Mouse (Mus musculus): ENCODE data around the gene Vsig10. TPM values are rescaled to one million over a fixed set of nuclear protein-coding genes. Genes with fewer than 3 reads are reported as not detected.
A peak's percentile ranks its signal among the peaks of the same experiment; 100 is the strongest.
"Not testable (repeated sequence)": the region's sequence is repeated elsewhere in the genome, so short reads cannot be mapped to it uniquely, and the experiment has no call there.

Gene Vsig10
- polyA plus RNA-seq, 1 experiment from 2014 or later, result 7.1 TPM

GRCm38 (mm10) chr5:117285266-117285665 lies 33.6 kb upstream of the Vsig10 start:
- peaks cover 32% of the 10 kb centered on the region for H3K4me1 ChIP-seq
- no peaks in the 10 kb centered on the region for H3K27me3 ChIP-seq
- H3K4me3 ChIP-seq, result no peak overlapping the region; the same call in 1 of the 2 replicates
- ATAC-seq (ENCODE audit: insufficient number of reproducible peaks, insufficient read depth, low FRiP score, low TSS enrichment, low read depth), result no peak
- H3K4me2 ChIP-seq, result peak overlapping the region; percentile 73; the same call in 1 of the 2 replicates
- WGBS, result 48% methylated on average over 3 of the region's 4 CpGs
- no peak overlapping the region for H3K9ac ChIP-seq
- H3K36me3 ChIP-seq, result peaks cover 46% of the 10 kb centered on the region
- no peaks in the 10 kb centered on the region for H3K9me3 ChIP-seq
- no peak overlapping the region; the same call in 1 of the 2 replicates for H3K27ac ChIP-seq

- peaks cover 32% of the 10 kb centered on the region for H3K4me1 ChIP-seq
- no peaks in the 10 kb centered on the region for H3K27me3 ChIP-seq
- 0 out of 2 replicates have a peak overlapping the region, but pooled peaks have one; percentile 84 for H3K27ac ChIP-seq
- ATAC-seq (ENCODE audit: insufficient number of reproducible peaks, insufficient read depth, low FRiP score, low TSS enrichment, low read depth), result no peak
- H3K9me3 ChIP-seq, result no peaks in the 10 kb centered on the region; the same call in 1 of the 2 replicates
- peaks cover 41% of the 10 kb centered on the region for H3K36me3 ChIP-seq
- peak overlapping the region; percentile 83 for H3K4me3 ChIP-seq
- peak overlapping the region; percentile 86 for H3K9ac ChIP-seq
- 36% methylated on average over 3 of the region's 3 CpGs for WGBS
- peak overlapping the region; percentile 73 for H3K4me2 ChIP-seq
Measured at GRCm38 (mm10) chr5:117286286-117286685, 32.6 kb upstream of the Vsig10 start.

GRCm38 (mm10) chr5:117286831-117287822 lies 31.8 kb upstream of the Vsig10 start, which contains the start of gene Pebp1:
Gene Pebp1, minus strand, starts transcription at chr5:117287625.
- Histone ChIP-seq H3K4me1 (peaks cover 32% of the 10 kb centered on the region), H3K4me3 (peak within 1 kb of the TSS; percentile 83), H3K36me3 (peaks cover 32% of the 10 kb centered on the region), H3K27me3 (no peaks in the 10 kb centered on the region), H3K4me2 (peak within 1 kb of the TSS; percentile 73), H3K9ac (peak within 1 kb of the TSS; percentile 86), H3K27ac (peak within 1 kb of the TSS; percentile 84), H3K9me3 (no peaks in the 10 kb centered on the region; the same call in 1 of the 2 replicates)
- WGBS, result under 1% methylated on average over 77 of the region's 77 CpGs
- ATAC-seq (ENCODE audit: insufficient number of reproducible peaks, insufficient read depth, low FRiP score, low TSS enrichment, low read depth), result peak; percentile 84

- H3K27ac ChIP-seq, result no peak overlapping the region
- H3K4me1 ChIP-seq, result peaks cover 27% of the 10 kb centered on the region
- no peaks in the 10 kb centered on the region; the same call in 1 of the 2 replicates for H3K9me3 ChIP-seq
- H3K9ac ChIP-seq, result no peak overlapping the region
- peaks cover 11% of the 10 kb centered on the region for H3K36me3 ChIP-seq
- no peaks in the 10 kb centered on the region for H3K27me3 ChIP-seq
- no peak overlapping the region for H3K4me3 ChIP-seq
- no peak overlapping the region for H3K4me2 ChIP-seq
- no peak for ATAC-seq (ENCODE audit: insufficient number of reproducible peaks, insufficient read depth, low FRiP score, low TSS enrichment, low read depth)
Measured at GRCm38 (mm10) chr5:117289646-117290045, 29.2 kb upstream of the Vsig10 start.

GRCm38 (mm10) chr5:117290081-117290480 lies 28.8 kb upstream of the Vsig10 start:
- H3K27ac ChIP-seq, result no peak overlapping the region
- 91% methylated on average over 2 of the region's 2 CpGs for whole genome bisulfite sequencing

GRCm38 (mm10) chr5:117291312-117291711 lies 27.6 kb upstream of the Vsig10 start:
- Histone ChIP-seq H3K4me3 (no peak overlapping the region), H3K27ac (no peak overlapping the region), H3K9me3 (no peaks in the 10 kb centered on the region; the same call in 1 of the 2 replicates), H3K4me2 (no peak overlapping the region), H3K27me3 (no peaks in the 10 kb centered on the region), H3K36me3 (no peaks in the 10 kb centered on the region), H3K4me1 (peaks cover 11% of the 10 kb centered on the region), H3K9ac (no peak overlapping the region)
- ATAC-seq (ENCODE audit: insufficient number of reproducible peaks, insufficient read depth, low FRiP score, low TSS enrichment, low read depth), result no peak
- 83% methylated on average over 3 of the region's 3 CpGs for WGBS

More at GRCm38 (mm10) chr5:117290081-117290480, 28.8 kb upstream of the Vsig10 start:
- no peak overlapping the region for H3K4me2 ChIP-seq
- no peak overlapping the region for H3K9ac ChIP-seq
- H3K36me3 ChIP-seq, result peaks cover 7% of the 10 kb centered on the region
- no peak for ATAC-seq (ENCODE audit: insufficient number of reproducible peaks, insufficient read depth, low FRiP score, low TSS enrichment, low read depth)
- no peaks in the 10 kb centered on the region for H3K27me3 ChIP-seq
- peaks cover 23% of the 10 kb centered on the region for H3K4me1 ChIP-seq
- no peak overlapping the region for H3K4me3 ChIP-seq
- H3K9me3 ChIP-seq, result no peaks in the 10 kb centered on the region; the same call in 1 of the 2 replicates

- 78% methylated on average over 6 of the region's 6 CpGs for WGBS
- no peaks in the 10 kb centered on the region for H3K27me3 ChIP-seq
Measured at GRCm38 (mm10) chr5:117292547-117292946, 26.3 kb upstream of the Vsig10 start.

GRCm38 (mm10) chr5:117293776-117294175 lies 25.1 kb upstream of the Vsig10 start:
- H3K27ac ChIP-seq; H3K4me1 ChIP-seq; H3K27me3 ChIP-seq; H3K9me3 ChIP-seq; H3K4me2 ChIP-seq; H3K4me3 ChIP-seq; ATAC-seq (ENCODE audit: insufficient number of reproducible peaks, insufficient read depth, low FRiP score, low TSS enrichment, low read depth); H3K9ac ChIP-seq; H3K36me3 ChIP-seq: not testable (repeated sequence)
- WGBS, result 85% methylated on average over 3 of the region's 3 CpGs

More at GRCm38 (mm10) chr5:117292547-117292946, 26.3 kb upstream of the Vsig10 start:
- H3K27ac ChIP-seq, result no peak overlapping the region
- ATAC-seq (ENCODE audit: insufficient number of reproducible peaks, insufficient read depth, low FRiP score, low TSS enrichment, low read depth), result no peak
- H3K36me3 ChIP-seq, result no peaks in the 10 kb centered on the region
- H3K4me3 ChIP-seq, result no peak overlapping the region
- peaks cover 9% of the 10 kb centered on the region for H3K4me1 ChIP-seq
- H3K9me3 ChIP-seq, result no peaks in the 10 kb centered on the region; the same call in 1 of the 2 replicates
- H3K9ac ChIP-seq, result no peak overlapping the region
- H3K4me2 ChIP-seq, result no peak overlapping the region

GRCm38 (mm10) chr5:117295011-117295410 lies 23.9 kb upstream of the Vsig10 start:
- H3K4me2 ChIP-seq, result no peak overlapping the region
- no peak overlapping the region for H3K27ac ChIP-seq
- H3K4me1 ChIP-seq, result no peaks in the 10 kb centered on the region
- no peak overlapping the region for H3K4me3 ChIP-seq
- H3K27me3 ChIP-seq, result no peaks in the 10 kb centered on the region
- 89% methylated on average over 8 of the region's 8 CpGs for WGBS
- no peaks in the 10 kb centered on the region for H3K36me3 ChIP-seq
- no peak overlapping the region for H3K9ac ChIP-seq
- ATAC-seq (ENCODE audit: insufficient number of reproducible peaks, insufficient read depth, low FRiP score, low TSS enrichment, low read depth), result no peak
- H3K9me3 ChIP-seq, result no peaks in the 10 kb centered on the region; the same call in 1 of the 2 replicates

- Histone ChIP-seq H3K4me3 (no peak overlapping the region), H3K27me3 (no peaks in the 10 kb centered on the region), H3K4me1 (no peaks in the 10 kb centered on the region), H3K9ac (no peak overlapping the region), H3K4me2 (no peak overlapping the region), H3K27ac (no peak overlapping the region), H3K36me3 (no peaks in the 10 kb centered on the region), H3K9me3 (no peaks in the 10 kb centered on the region)
- 65% methylated on average over 3 of the region's 3 CpGs for WGBS
- no peak for ATAC-seq (ENCODE audit: insufficient number of reproducible peaks, insufficient read depth, low FRiP score, low TSS enrichment, low read depth)
Measured at GRCm38 (mm10) chr5:117302899-117303298, 16.0 kb upstream of the Vsig10 start.

GRCm38 (mm10) chr5:117303691-117304579 lies 14.9 kb upstream of the Vsig10 start:
- H3K36me3 ChIP-seq, result no peaks in the 10 kb centered on the region
- WGBS, result 57% methylated on average over 18 of the region's 18 CpGs
- no peaks in the 10 kb centered on the region for H3K27me3 ChIP-seq
- no peaks in the 10 kb centered on the region for H3K9me3 ChIP-seq
- H3K9ac ChIP-seq, result no peak overlapping the region
- no peak for ATAC-seq (ENCODE audit: insufficient number of reproducible peaks, insufficient read depth, low FRiP score, low TSS enrichment, low read depth)
- H3K27ac ChIP-seq, result no peak overlapping the region
- no peaks in the 10 kb centered on the region for H3K4me1 ChIP-seq
- no peak overlapping the region for H3K4me2 ChIP-seq
- H3K4me3 ChIP-seq, result no peak overlapping the region
